Mouse (Mus musculus): ENCODE results near the gene Rhbdf1.

- no peak for TF ChIP-seq CTCF (IDR thresholded peaks at IDR 0.05; ENCODE audit: extremely low read depth, insufficient read depth, insufficient read length, insufficient replicate concordance)
- TF ChIP-seq POLR2A (IDR thresholded peaks at IDR 0.05; ENCODE audit: low read depth, low read length), result no peak
These were observed 43.6 kb downstream of the Rhbdf1 start for GRCm38 (mm10) chr11:32178506-32178905.
